Mouse (Mus musculus) spleen, adult 2 months (tissue): ENCODE data around the gene Cd5.

Experiments
- CTCF ChIP-seq: fragments of 200-500 bp; IDR thresholded peaks from 2 replicates; pipeline ENCODE4 v1.5.1; 2011; ENCODE audit warnings: mild to moderate bottlenecking, inconsistent platforms; ENCODE audit not compliant: insufficient read depth, insufficient read length, insufficient replicate concordance; ENCODE audit errors: extremely low read depth
- POLR2A ChIP-seq: fragments of 200-500 bp; IDR thresholded peaks from 2 replicates; pipeline ENCODE4 v1.6.1; 2011; ENCODE audit warnings: low read depth, low read length, inconsistent platforms

DNA sequence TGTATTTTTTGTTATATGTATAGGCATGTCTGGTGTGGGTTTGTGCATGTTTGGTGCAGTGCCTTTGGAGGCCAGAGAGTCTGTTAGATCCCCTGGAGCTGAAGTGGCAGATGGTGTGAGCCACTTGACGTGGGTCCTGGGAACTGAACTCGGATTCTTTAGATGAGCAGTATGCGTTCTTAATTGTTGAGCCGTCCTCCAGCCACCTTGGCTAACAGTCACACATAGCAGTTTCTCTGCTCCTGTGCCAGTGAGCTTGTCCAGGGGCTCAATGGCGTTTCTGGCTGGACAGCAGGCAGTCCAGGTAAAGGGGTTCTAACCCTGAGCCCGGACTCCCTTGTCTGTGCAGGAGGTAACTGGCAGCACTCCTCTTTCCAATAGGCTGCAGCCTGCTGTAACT lies 29.9 kb downstream of the Cd5 start:
- no peak for TF ChIP-seq POLR2A
- no peak for TF ChIP-seq CTCF
